Mouse (Mus musculus): ENCODE results near the gene Acbd4.

Acbd4 gene

GRCm38 (mm10) chr11:103140763-103141100, 39.2 kb downstream of the Acbd4 start:
- CTCF ChIA-PET: interaction anchor here (0.5 kb wide), 1 partner anchor 31 kb away, joined by 3 read pairs; no protein-coding TSS in a partner anchor

DNA sequence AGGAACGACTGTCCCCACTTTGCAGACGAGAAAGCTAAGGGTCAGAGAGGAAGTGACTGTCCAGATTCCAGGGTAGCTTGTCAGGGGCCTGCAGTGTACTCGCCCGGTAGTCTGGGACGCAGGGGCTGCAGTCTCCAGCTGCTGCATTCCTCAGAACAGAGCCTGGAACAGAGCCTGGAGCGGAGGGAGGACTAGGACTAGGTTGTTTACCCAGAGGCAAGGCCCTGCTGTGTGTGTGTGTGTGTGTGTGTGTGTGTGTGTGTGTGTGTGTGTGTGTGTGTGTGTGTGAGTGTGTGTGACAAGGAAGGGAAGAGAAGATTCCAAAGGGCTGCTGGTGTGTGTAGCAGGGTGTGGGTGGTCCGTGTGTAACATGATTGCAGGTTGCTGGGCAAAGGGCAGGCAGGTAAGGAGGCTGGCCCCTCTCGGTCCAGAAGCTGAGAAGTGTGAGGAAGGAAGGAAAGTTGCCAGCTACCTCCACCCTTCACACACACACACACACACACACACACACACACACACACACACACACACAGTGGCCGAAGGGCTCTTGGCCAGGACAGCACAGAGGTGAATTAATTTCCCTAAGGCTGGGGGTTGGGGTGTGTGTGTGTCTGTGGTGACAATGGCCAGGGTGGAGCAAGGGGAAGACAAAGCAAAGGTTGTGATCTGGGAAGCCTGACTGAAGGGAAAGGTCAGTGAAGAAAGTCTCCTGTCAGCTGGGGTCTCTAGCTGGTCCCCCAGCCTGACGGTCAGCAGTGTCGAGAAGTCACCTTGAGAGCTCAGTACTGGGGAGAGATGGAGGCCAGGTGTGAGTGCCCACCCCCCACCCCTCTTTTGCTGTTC, 39.8 kb downstream of the Acbd4 start:
- CTCF ChIA-PET: interaction anchor here (0.5 kb wide), 1 partner anchor 31 kb away, joined by 3 read pairs; no protein-coding TSS in a partner anchor

- CTCF ChIA-PET: interaction anchor here (0.9 kb wide), 1 partner anchor 17 kb away, joined by 3 read pairs; no protein-coding TSS in a partner anchor
Measured at GRCm38 (mm10) chr11:103141944-103142255, 40.4 kb downstream of the Acbd4 start.

GRCm38 (mm10) chr11:103142441-103143182, 41.1 kb downstream of the Acbd4 start:
- CTCF ChIA-PET: interaction anchor here (0.5 to 0.9 kb wide), 3 partner anchors 17 to 24 kb away, joined by 3 to 5 read pairs (median 3); no protein-coding TSS in a partner anchor

GRCm38 (mm10) chr11:103144309-103145285, 43.1 kb downstream of the Acbd4 start:
- CTCF ChIA-PET: no interaction called here

DNA sequence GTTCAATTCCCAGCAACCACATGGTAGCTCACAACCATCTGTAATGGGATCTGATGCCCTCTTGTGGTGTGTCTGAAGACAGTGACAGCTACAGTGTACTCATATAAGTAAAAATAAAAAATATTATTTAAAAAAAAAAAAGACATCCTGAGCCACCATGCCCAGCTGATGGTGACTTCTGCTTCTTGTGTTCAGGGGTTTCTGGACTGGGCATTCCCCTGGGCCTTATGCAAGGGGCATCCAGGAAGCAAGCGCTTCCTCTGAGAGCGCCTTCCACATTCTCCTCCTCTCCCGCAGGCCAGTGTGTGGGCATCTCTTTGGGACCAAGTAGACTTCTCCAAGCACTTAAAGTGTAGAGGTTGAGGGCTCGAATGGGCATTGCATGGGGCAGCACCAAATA, 44.9 kb downstream of the Acbd4 start:
- CTCF ChIA-PET: no interaction called here

DNA sequence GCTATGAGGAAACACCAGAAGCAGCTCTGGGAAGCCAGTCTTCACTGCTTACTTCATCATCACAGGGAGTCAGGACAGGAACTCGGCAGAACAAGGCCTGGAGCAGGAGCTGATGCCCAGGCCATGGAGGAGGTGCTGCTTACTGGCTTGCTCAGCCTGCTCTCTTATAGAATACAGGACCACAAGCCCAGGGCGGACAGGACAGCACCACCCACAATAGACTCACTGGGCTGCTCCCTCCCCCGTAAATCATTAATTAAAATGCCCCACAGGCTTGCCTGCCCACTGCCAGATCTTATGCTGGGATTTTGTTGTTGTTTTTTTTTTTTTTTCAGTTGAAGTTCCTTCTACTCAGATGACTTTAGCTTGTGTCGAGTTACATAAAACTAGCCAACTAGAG, 46.3 kb downstream of the Acbd4 start:
- CTCF ChIA-PET: interaction anchor here (0.7 kb wide), 1 partner anchor 1604 kb away, joined by 6 read pairs; no protein-coding TSS in a partner anchor

DNA sequence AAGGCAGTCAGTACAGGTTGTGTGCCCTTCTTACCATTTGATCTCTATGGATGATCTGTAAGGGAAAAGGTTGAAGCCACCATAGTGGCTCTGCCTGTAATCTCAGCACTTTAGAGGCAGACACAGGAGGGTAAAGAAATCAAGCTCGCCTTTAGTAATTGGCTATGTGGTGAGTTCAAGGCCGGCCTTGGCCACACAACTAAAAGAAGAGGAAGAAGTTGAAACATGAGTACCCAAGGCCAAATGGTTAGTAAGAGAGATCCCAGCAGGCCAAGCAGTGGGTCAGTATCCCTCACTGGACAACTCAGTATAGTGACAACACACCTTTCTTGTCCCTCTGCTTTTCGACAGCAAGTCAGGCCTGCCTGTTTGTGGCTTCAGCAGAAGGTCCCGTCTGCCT, 48.3 kb downstream of the Acbd4 start:
- CTCF ChIA-PET: interaction anchor here (0.6 kb wide), 1 partner anchor 14 kb away, joined by 3 read pairs; no protein-coding TSS in a partner anchor

DNA sequence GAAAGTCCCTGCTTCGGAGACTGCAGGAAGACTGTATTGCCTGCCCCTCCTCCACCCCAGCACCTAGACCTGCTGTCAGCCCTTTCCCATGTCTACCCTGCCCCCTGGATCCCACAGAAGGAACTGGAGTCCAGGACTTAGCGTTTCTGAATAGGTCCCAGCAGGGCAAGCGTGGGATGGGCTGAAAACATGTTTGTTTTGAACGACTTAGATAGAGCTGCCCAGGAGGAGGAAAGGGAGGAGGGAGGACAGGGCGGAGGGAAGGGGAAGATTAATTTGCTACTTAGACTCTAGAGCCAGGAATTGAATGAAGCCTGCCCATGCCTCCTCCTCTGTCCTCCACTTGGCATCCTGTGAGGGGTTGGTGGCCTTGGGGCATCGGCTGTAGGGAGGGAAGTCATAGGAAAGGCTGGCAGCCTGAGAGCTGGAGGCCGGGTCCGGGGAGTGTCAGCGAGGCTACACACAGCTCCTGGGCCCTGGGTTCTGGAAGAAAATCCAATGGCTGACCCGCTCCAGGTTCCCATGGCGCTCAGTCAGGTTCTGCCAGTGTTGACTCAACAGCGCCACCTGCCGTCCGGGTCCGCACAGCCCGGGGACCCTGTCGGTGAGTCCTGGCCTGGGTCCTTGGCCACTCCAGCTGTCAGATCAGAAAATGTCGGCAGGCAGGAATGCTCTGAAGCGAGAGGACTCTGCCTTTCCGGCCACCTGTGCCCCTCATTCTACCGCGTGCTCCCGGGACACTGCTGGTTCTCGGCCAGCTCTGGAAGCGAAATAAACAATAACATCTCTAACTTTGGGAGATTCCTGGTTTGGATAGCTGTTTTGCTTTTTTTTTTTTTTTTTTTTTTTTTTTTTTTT, 57.4 kb downstream of the Acbd4 start:
- CTCF ChIA-PET: interaction anchor here (0.6 to 2.4 kb wide), 9 partner anchors 8 to 1844 kb away, joined by 3 to 15 read pairs (median 3); no protein-coding TSS in a partner anchor

DNA sequence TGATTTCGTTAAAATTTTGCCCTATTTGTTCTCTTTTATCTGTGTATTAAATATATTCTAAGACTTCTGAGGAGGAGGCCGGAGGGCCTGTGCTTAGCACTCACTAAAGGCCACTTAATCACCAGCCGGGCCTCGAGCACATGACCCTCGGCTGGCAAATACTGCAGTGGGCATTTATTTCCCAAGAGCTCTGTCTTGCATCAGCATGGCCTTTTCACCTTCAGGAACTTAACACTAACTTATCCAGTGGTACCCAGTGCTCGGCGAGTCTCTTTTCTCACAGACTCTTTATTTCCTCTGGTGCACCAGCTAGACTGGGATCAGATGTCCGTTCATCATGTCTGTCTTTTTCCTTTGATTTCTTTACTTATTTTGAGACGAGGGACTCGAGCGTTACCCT, 59.3 kb downstream of the Acbd4 start:
- CTCF ChIA-PET: interaction anchor here (0.6 kb wide), 3 partner anchors 39 to 153 kb away, joined by 3 to 4 read pairs (median 4); no protein-coding TSS in a partner anchor

- CTCF ChIA-PET: interaction anchor here (0.6 kb wide), 2 partner anchors 39 to 143 kb away, joined by 3 to 4 read pairs; no protein-coding TSS in a partner anchor
Measured at GRCm38 (mm10) chr11:103161449-103161848, 60.0 kb downstream of the Acbd4 start.

Data from spleen, embryonic (tissue).